Mouse (Mus musculus) heart, embryonic 14.5 days (tissue): ENCODE measurements around the gene Wars2. TPM values are rescaled to one million over a fixed set of nuclear protein-coding genes. Genes with fewer than 3 reads are reported as not detected.
A peak's percentile ranks its signal among the peaks of the same experiment; 100 is the strongest.

Source experiments
- ATAC-seq: fragments of 200-750 bp; cut with Nextera tagmentation; 2 replicates; pipeline ENCODE4 v1.8.0; 2017; ENCODE audit warnings: low read depth, moderate TSS enrichment; ENCODE audit not compliant: insufficient number of reproducible peaks, insufficient read depth, low FRiP score
- H3K27ac ChIP-seq, 2 experiments: fragments of 200-500 bp in 1 of 2; fragments of 300-500 bp in 1 of 2; sonication (generic) in 1 of 2; replicated peaks in 1 of 2; 2 replicates each; pipeline ENCODE4 v1.5.1; 2012 to 2014; ENCODE audit warnings: low read depth in 2 of 2, low read length in 2 of 2, control low read depth in 1 of 2, mild to moderate bottlenecking in 1 of 2, mixed read lengths in 1 of 2; ENCODE audit not compliant: control insufficient read depth in 1 of 2, insufficient read depth in 1 of 2
- H3K27me3 ChIP-seq: fragments of 300-500 bp; sonication (generic); 2 replicates; pipeline ENCODE4 v1.6.1; 2014; ENCODE audit warnings: mild to moderate bottlenecking, low read length, control low read depth; ENCODE audit not compliant: control insufficient read depth, insufficient read depth
- H3K36me3 ChIP-seq: fragments of 300-500 bp; sonication (generic); 2 replicates; pipeline ENCODE4 v1.6.1; 2014; ENCODE audit warnings: mild to moderate bottlenecking, control low read depth, low read length, mixed read lengths; ENCODE audit not compliant: control insufficient read depth, insufficient read depth
- H3K4me1 ChIP-seq, 2 experiments: fragments of 200-500 bp in 1 of 2; fragments of 300-500 bp in 1 of 2; sonication (generic) in 1 of 2; 2 replicates each; pipeline ENCODE4 v1.6.1; 2012 to 2014; ENCODE audit warnings: low read length in 2 of 2, control low read depth in 1 of 2, mixed read lengths in 1 of 2; ENCODE audit not compliant: control insufficient read depth in 2 of 2, insufficient read depth in 2 of 2
- H3K4me2 ChIP-seq: fragments of 300-500 bp; sonication (generic); 2 replicates; pipeline ENCODE4 v1.6.1; 2014; ENCODE audit warnings: mild to moderate bottlenecking, low read length
- H3K4me3 ChIP-seq, 2 experiments: fragments of 200-500 bp in 1 of 2; fragments of 300-500 bp in 1 of 2; sonication (generic) in 1 of 2; 2 replicates each; pipeline ENCODE4 v1.5.1; 2012 to 2014; ENCODE audit warnings: low read length in 2 of 2, mild to moderate bottlenecking in 2 of 2, control low read depth in 1 of 2, low read depth in 1 of 2, moderate library complexity in 1 of 2; ENCODE audit not compliant: control insufficient read depth in 1 of 2, insufficient read depth in 1 of 2
- H3K9ac ChIP-seq: fragments of 300-500 bp; sonication (generic); 2 replicates; pipeline ENCODE4 v1.6.1; 2014; ENCODE audit warnings: mild to moderate bottlenecking, low read length
- H3K9me3 ChIP-seq: fragments of 300-500 bp; sonication (generic); 2 replicates; pipeline ENCODE4 v1.6.1; 2016; ENCODE audit warnings: low read length, control low read depth; ENCODE audit not compliant: control insufficient read depth
- WGBS: fragments of 180-500 bp; shearing (Covaris S2); extraction: QIAGEN DNeasy Blood & Tissue Kit; methylation state at CpG from one replicate; pipeline ENCODE4 v1.1.7; 2014; 5-methylcytosine and 5-hydroxymethylcytosine counted together
- polyA plus RNA-seq: library from polyadenylated mRNA; unstranded; fragments of >200 nt; fragmentation: Nextera tagmentation; extraction: Ambion mirVana; gene quantifications from 2 replicates; pipeline ENCODE4 v1.2.1, GENCODE M21; 2014

The Wars2 gene
- polyA plus RNA-seq, 1 experiment from 2014 or later, result 10.2 TPM

DNA sequence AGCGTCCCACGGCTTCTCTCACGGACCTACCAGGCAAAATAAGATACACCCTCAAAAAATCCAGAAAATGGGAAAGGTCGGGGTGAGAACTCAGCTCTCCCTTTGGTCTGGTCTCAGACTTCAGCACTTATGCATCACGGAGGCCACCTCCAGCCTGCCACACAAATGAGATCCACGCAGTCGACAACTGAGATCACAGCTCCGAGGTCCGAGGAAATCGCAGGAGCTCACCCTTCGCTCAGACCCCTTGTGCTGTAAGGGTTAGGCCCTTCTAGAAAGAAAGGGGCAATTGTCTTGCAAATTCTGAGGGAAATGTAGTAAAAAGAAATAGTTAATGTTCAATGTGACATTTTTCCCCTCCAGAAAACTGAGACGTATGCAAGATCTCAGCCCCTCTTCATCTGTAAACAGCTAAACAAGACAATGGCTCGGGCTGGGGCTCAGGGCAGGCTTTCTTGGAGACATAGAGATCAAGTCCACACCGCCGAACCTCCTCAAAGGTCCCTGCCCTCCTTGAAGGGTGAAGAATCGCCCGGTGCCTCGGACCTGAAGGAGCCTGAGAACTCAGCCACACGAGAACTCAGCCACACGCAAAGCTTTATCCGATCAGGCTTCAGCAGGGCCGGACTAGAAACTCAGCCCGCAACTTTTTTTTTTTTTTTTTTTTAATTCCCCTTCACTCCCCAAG lies 94.4 kb downstream of the Wars2 start:
- Histone ChIP-seq H3K27me3 (peaks cover 64% of the 10 kb centered on the region), H3K4me1 (peaks cover 4 to 5% of the 10 kb centered on the region in 2 experiments; a peak in 2 of 4 replicates), H3K27ac (no peak overlapping the region), H3K9me3 (no peaks in the 10 kb centered on the region), H3K4me2 (no peak overlapping the region), H3K9ac (no peak overlapping the region), H3K4me3 (no peak overlapping the region), H3K36me3 (no peaks in the 10 kb centered on the region)
- 4% methylated on average over 23 of the region's 23 CpGs for WGBS
- no peak for ATAC-seq

DNA sequence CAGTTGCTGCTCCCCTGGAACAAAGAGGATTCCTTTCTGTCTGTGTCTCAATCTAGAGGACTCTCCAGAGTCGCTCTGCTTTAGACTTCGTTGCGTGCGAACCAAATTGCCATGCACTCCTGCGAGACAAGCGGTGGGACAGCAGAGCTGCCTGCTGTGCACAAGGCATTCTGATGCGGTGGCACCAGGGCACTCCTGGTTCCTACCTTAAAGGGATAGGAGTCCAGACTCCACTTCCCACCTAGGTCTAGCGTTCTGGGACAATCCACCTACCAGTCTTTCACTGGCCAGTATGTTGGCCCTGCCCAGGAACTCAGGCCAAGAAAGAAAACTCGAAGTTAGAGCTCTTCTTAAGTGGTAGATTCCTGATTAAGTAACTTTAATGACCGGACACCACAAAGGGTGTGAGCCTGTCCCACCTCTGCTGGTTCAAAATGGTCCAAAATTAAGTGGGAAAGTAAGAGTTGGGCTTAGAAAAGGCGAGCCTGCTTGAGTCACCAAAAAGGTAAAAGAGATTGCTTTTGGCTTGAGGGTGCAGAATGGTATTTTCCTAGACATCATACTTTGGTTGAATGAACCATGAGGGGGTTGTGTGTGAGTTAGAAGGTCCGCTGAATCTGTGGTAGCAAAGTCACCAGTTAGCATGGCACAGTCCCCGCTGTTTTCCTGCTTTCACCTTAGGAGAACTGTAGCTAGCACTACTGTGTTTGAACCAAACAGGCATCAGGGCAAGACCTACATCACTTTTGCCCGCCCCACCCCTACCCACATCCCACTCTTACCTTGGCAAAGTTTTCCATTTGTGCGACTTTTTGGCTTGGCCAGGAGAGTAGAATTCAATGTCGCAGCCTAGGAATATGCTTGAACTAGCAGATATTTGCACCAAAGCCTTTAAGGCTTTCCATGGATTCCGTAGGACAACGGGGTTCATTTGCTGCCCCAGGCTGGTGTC lies 95.2 kb downstream of the Wars2 start:
- H3K4me3 ChIP-seq, result no peak overlapping the region
- no peak for ATAC-seq
- no peaks in the 10 kb centered on the region for H3K36me3 ChIP-seq
- H3K4me1 ChIP-seq, result peaks cover 7 to 9% of the 10 kb centered on the region in 2 experiments; a peak in 2 of 4 replicates
- H3K4me2 ChIP-seq, result no peak overlapping the region
- no peak overlapping the region for H3K9ac ChIP-seq
- peaks cover 72% of the 10 kb centered on the region for H3K27me3 ChIP-seq
- H3K27ac ChIP-seq, result no peak overlapping the region
- WGBS, result 5% methylated on average over 18 of the region's 18 CpGs
- H3K9me3 ChIP-seq, result no peaks in the 10 kb centered on the region

DNA sequence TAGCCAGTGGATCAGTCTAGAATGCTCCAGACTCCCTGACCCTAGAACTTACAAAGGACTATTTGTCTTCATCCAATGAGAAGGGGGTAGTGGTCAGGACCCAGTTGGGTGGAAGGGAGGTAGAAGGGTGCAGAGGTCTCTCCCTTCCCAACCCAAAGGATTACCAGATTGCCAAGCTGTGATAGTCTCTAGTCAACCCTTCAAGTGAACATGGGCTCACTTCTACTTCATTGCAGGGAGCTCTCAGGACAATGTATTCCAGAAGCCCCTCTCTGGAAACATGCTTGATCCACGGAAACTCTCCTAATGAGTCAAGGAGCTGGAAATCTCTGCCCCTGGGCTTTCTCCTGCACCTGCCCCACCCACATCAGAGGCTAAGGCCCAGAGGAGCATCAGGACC lies 97.8 kb downstream of the Wars2 start:
- Histone ChIP-seq H3K4me2 (no peak overlapping the region), H3K36me3 (no peaks in the 10 kb centered on the region), H3K4me1 (peaks cover 11 to 14% of the 10 kb centered on the region in 2 experiments; a peak in 2 of 4 replicates), H3K9me3 (no peaks in the 10 kb centered on the region), H3K27ac (no peak overlapping the region), H3K27me3 (peaks cover 95% of the 10 kb centered on the region), H3K4me3 (no peak overlapping the region), H3K9ac (no peak overlapping the region)
- WGBS, result 14% methylated on average over 1 of the region's 1 CpGs
- no peak for ATAC-seq

DNA sequence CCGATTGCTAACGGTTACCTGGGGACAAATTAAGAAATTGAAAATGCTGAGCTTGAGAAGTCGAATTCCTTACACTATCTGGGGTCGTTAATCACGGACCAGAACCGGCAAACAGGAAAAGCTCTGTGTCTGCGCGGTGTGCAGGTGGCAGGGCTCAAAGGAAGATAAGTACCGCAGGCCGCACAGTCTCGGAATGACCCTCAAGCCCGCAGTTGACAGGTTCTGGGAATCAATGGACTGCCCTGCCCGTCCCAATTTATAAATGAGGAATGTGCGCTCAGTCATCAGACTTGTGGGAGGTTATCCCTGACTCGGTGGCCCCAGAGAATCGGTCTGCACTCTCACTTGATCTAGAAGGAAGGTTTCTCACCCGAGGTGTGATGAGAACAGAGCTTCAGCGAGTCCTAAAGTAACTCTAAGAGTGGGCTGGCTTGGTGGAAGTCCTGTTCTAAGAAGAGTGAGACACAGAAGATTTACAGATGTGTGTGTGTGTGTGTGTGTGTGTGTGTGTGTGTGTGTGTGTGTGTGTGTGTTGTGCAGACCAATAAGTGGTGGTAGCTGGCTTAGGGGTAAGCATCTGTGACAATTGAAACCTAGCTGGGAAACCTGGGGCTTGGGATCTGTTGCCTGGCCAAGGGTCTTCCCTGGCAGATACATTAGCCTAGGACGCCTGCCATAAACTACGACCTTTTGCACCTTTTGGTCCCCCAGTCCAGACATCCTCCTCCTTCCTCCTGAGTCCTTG lies 98.6 kb downstream of the Wars2 start:
- 2% methylated on average over 20 of the region's 20 CpGs for WGBS
- Histone ChIP-seq H3K9ac (no peak overlapping the region), H3K27me3 (peaks cover 98% of the 10 kb centered on the region), H3K27ac (no peak overlapping the region), H3K4me1 (peaks cover 7 to 10% of the 10 kb centered on the region in 2 experiments; a peak in 2 of 4 replicates), H3K36me3 (no peaks in the 10 kb centered on the region), H3K4me2 (no peak overlapping the region), H3K4me3 (no peak overlapping the region), H3K9me3 (no peaks in the 10 kb centered on the region)
- no peak for ATAC-seq

DNA sequence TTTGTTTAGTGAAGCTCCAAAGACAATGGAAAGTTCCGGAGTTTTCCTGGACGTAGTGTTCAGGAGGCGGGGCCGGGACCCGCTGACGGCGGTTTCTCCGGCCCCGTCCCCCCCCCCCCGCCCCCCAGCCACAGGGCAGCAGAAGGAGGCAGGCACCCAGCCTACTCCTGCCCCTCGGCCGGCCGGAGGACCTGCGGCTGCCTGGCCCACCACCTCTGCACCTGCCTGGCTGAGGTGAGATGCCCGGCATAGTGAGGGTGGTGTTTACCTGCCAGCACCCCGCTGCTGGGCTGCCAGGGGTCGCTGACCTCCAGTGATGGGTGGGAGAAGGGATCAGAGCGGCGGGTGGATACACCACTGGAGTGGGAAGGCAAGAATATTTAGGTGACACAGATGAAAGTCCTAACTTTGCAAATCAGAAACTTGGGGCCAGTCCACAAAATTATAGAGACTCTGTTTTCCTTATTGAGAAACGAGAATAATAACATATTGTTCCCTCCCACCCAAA lies 99.4 kb downstream of the Wars2 start, which contains the start of gene Tbx15:
TSS of gene Tbx15 (plus strand) at position 169 of the 508 bp plus-strand sequence.
- peaks cover 6 to 10% of the 10 kb centered on the region in 2 experiments; a peak in 1 of 4 replicates for H3K4me1 ChIP-seq
- no peaks in the 10 kb centered on the region for H3K36me3 ChIP-seq
- peak within 1 kb of the TSS in 1 of 2 experiments; percentile 17; a peak in 3 of 4 replicates for H3K4me3 ChIP-seq
- ATAC-seq, result no peak
- H3K27ac ChIP-seq, result no peak within 1 kb of the TSS
- H3K9ac ChIP-seq, result no peak within 1 kb of the TSS
- under 1% methylated on average over 15 of the region's 20 CpGs for WGBS
- no peaks in the 10 kb centered on the region for H3K9me3 ChIP-seq
- H3K4me2 ChIP-seq, result peak within 1 kb of the TSS; percentile 45
- H3K27me3 ChIP-seq, result peaks cover 98% of the 10 kb centered on the region

DNA sequence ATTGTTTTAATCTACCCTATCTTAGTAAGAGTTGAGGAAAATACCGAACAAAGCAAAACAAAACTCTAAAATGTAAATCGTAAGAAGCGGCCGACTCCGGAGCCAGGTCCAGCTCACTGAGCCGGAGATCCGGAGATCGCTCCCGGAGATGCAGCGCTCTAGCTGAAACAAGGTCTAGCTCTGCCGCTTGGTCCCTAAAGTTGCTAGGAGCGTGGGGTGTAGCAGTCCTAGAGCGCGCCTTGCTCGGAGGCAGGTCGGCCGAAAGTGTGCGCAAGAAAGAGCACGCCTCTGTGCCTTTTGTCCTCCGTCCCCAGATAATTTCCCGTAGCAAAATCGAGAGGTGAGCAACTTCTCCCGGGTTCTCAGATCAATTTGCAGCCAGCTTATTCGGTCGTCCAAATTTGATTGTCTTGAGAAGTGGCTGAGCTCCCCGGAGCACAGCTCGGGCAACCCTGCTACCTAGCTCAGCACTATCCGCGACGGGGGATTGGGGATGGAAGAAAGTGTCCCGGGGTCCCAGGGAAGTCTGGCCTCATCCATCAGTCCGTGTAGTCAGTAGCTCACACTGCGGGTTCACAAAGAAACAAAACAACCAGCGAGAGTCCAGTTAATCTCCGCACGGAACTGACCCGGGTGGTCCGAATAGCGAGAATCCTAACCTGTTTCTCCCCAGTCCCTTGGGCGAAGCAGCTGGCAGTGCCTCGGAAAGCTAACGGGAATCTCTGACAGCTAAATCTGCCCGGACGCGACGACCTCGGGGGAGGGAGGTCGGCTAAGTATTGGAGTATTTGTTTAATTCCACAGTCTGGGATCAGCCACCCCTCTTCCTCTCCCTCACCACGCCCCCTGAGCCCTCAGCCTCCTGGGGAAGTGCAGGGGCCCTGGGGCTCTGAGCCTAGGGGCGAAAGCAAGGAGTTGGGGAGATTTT lies 100.2 kb downstream of the Wars2 start:
- WGBS, result under 1% methylated on average over 50 of the region's 50 CpGs

More for the DNA sequence above, 100.2 kb downstream of the Wars2 start:
- Histone ChIP-seq H3K27ac (no peak overlapping the region), H3K4me3 (peak overlapping the region in 1 of 2 experiments; percentile 17; a peak in 3 of 4 replicates), H3K4me2 (peak overlapping the region; percentile 45), H3K9ac (no peak overlapping the region), H3K9me3 (no peaks in the 10 kb centered on the region), H3K27me3 (peaks cover 99% of the 10 kb centered on the region), H3K36me3 (no peaks in the 10 kb centered on the region), H3K4me1 (peaks cover 6 to 10% of the 10 kb centered on the region in 2 experiments; a peak in 1 of 4 replicates)
- ATAC-seq, result no peak
